ENCODE assay signal across 8 mouse cellular contexts in the genomic region with DNA sequence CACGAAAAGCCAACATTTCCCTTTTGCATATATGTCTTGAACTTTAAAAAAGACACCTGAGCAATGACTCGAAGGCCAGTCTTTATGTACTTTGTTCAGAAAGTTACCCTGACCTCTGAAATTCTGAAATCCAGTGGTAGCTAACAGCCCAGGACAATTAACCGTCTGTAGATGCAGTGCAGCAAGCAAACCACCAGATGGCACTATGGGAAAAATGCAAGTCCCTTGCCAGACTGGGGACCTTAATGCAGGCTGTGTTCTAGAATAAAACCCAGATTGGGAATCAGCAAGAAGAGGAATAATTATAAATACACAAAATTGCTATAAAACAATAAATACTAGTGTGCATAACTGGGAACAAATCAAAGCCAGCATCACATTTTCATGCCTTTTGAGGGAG. TPM values are rescaled to one million over a fixed set of nuclear protein-coding genes. Genes with fewer than 3 reads are reported as not detected.
DNase-seq lines count a peak whose midpoint lies in the region; ATAC-seq lines count a peak whose summit lies in the region.

No protein-coding gene starts in this region.

- WGBS in embryonic facial prominence, embryonic 14.5 days, result 32% methylated on average over 3 of the region's 3 CpGs
- 34% methylated on average over 3 of the region's 3 CpGs for WGBS in limb, embryonic 10.5 days

- no peaks in the 10 kb centered on the region for H3K9me3 ChIP-seq in embryonic facial prominence, embryonic 14.5 days (ENCODE audit: control insufficient read depth, low read length)
- H3K9me3 ChIP-seq in limb, embryonic 10.5 days (replicated peaks), result no peaks in the 10 kb centered on the region

- 0 out of 2 replicates have a peak, but pooled peaks cover 4% of the 10 kb centered on the region for H3K36me3 ChIP-seq in embryonic facial prominence, embryonic 14.5 days (ENCODE audit: control insufficient read depth, insufficient read depth, low read length)
- H3K36me3 ChIP-seq in limb, embryonic 10.5 days, result no peaks in the 10 kb centered on the region

- H3K9ac ChIP-seq in embryonic facial prominence, embryonic 14.5 days (ENCODE audit: low read depth, low read length), result no peak overlapping the region

- H3K27me3 ChIP-seq in embryonic facial prominence, embryonic 14.5 days (replicated peaks; ENCODE audit: control insufficient read depth, insufficient read depth, low read length), result no peaks in the 10 kb centered on the region
- H3K27me3 ChIP-seq in limb, embryonic 10.5 days (ENCODE audit: low read depth, poor library complexity, severe bottlenecking), result peaks cover 43% of the 10 kb centered on the region

- H3K27ac ChIP-seq in embryonic facial prominence, embryonic 14.5 days (replicated peaks; ENCODE audit: low read depth, low read length), result no peak overlapping the region
- no peak overlapping the region for H3K27ac ChIP-seq in limb, embryonic 10.5 days

- H3K4me2 ChIP-seq in embryonic facial prominence, embryonic 14.5 days (ENCODE audit: low read depth, low read length), result no peak overlapping the region

- no peak overlapping the region for H3K4me3 ChIP-seq in embryonic facial prominence, embryonic 14.5 days (ENCODE audit: low read depth, low read length)
- no peak overlapping the region for H3K4me3 ChIP-seq in limb, embryonic 10.5 days

- peak; percentile 31 to 50 for DNase-seq in urinary bladder, adult 18-20 months (ENCODE audit: low spot score in 2 of 2)
- no peak for DNase-seq in urinary bladder, postnatal 10 days (ENCODE audit: low spot score)
- peak; percentile 52 for DNase-seq in adrenal gland, postnatal 25 days
- peak; percentile 64 for DNase-seq in embryonic facial prominence, embryonic 14.5 days (ENCODE audit: low spot score)
- peak; percentile 81 for DNase-seq in induced T-regulatory cell, adult 2 months (ENCODE audit: low read depth)
- DNase-seq in limb, embryonic 10.5 days (ENCODE audit: low spot score), result peak; percentile 64
- peak; percentile 71 for DNase-seq in ovary, postnatal 14 days (ENCODE audit: low spot score)
- peak; percentile 77 for DNase-seq in thymus, postnatal 4 days

- no peak for ATAC-seq in embryonic facial prominence, embryonic 14.5 days (ENCODE audit: low read depth)

- no peaks in the 10 kb centered on the region for H3K4me1 ChIP-seq in embryonic facial prominence, embryonic 14.5 days (ENCODE audit: control insufficient read depth, insufficient read depth, low read length)
- no peaks in the 10 kb centered on the region for H3K4me1 ChIP-seq in limb, embryonic 10.5 days

RNA-seq across cellular contexts. Expression of a gene that starts 58.3 kb away (rescaled TPM):
- 11.4 and 14.3 TPM in 2 replicates for total RNA-seq in adrenal gland, postnatal 25 days (2021)
- polyA plus RNA-seq in embryonic facial prominence, embryonic 14.5 days (2014; fragmentation: Nextera tagmentation; extraction: Ambion mirVana), result 10.8 and 11.5 TPM in 2 replicates
- polyA plus RNA-seq in limb, embryonic 10.5 days (2016; fragmentation: Nextera tagmentation; extraction: Ambion mirVana), result 0.51 and 1.1 TPM in 2 replicates
